Mouse (Mus musculus): ENCODE results near the gene Cct8l1. TPM values are rescaled to one million over a fixed set of nuclear protein-coding genes. Genes with fewer than 3 reads are reported as not detected.

Gene Cct8l1
- polyA plus RNA-seq, 1 experiment from 2014 or later = not detected

GRCm38 (mm10) chr5:25516301-25516895, 531 bp downstream of the Cct8l1 start:
- DNase-seq (ENCODE audit: low spot score) = no peak
- no peaks in the 10 kb centered on the region for H3K9me3 ChIP-seq
- no peak overlapping the region for H3K4me3 ChIP-seq
- H3K27me3 ChIP-seq (ENCODE audit: insufficient read depth, poor library complexity, severe bottlenecking) = no peaks in the 10 kb centered on the region
- H3K36me3 ChIP-seq = no peaks in the 10 kb centered on the region
- H3K4me1 ChIP-seq (replicated peaks) = no peaks in the 10 kb centered on the region
- whole genome bisulfite sequencing = 93% methylated on average over 11 of the region's 11 CpGs
- no peak overlapping the region for H3K27ac ChIP-seq

GRCm38 (mm10) chr5:25517550-25517949, 1.7 kb downstream of the Cct8l1 start:
- Histone ChIP-seq H3K27me3 (ENCODE audit: insufficient read depth, poor library complexity, severe bottlenecking) (no peaks in the 10 kb centered on the region), H3K27ac (no peak overlapping the region), H3K4me1 (replicated peaks) (no peaks in the 10 kb centered on the region), H3K4me3 (no peak overlapping the region), H3K9me3 (no peaks in the 10 kb centered on the region), H3K36me3 (no peaks in the 10 kb centered on the region)
- DNase-seq (ENCODE audit: low spot score) = no peak
- 86% methylated on average over 5 of the region's 5 CpGs for WGBS

GRCm38 (mm10) chr5:25519820-25520219, 4.0 kb downstream of the Cct8l1 start:
- no peak for DNase-seq (ENCODE audit: low spot score)
- Histone ChIP-seq H3K36me3 (no peaks in the 10 kb centered on the region), H3K27me3 (ENCODE audit: insufficient read depth, poor library complexity, severe bottlenecking) (no peaks in the 10 kb centered on the region), H3K4me3 (no peak overlapping the region), H3K4me1 (replicated peaks) (no peaks in the 10 kb centered on the region), H3K9me3 (no peaks in the 10 kb centered on the region), H3K27ac (no peak overlapping the region)
- 79% methylated on average over 3 of the region's 3 CpGs for WGBS

- no peak for DNase-seq (ENCODE audit: low spot score)
- Histone ChIP-seq H3K4me3 (no peak overlapping the region), H3K36me3 (no peaks in the 10 kb centered on the region), H3K4me1 (replicated peaks) (peaks cover 4% of the 10 kb centered on the region; the same call in 1 of the 2 replicates), H3K27ac (no peak overlapping the region), H3K9me3 (no peaks in the 10 kb centered on the region), H3K27me3 (ENCODE audit: insufficient read depth, poor library complexity, severe bottlenecking) (no peaks in the 10 kb centered on the region)
- WGBS = 87% methylated on average over 5 of the region's 5 CpGs
These were observed 5.6 kb downstream of the Cct8l1 start for GRCm38 (mm10) chr5:25521461-25521860.

GRCm38 (mm10) chr5:25526116-25526515, 10.2 kb downstream of the Cct8l1 start:
- DNase-seq (ENCODE audit: low spot score) = no peak
- 48% methylated on average over 5 of the region's 5 CpGs for WGBS
- Histone ChIP-seq H3K27me3 (ENCODE audit: insufficient read depth, poor library complexity, severe bottlenecking) (no peaks in the 10 kb centered on the region), H3K27ac (no peak overlapping the region), H3K36me3 (no peaks in the 10 kb centered on the region), H3K4me1 (replicated peaks) (peaks cover 26% of the 10 kb centered on the region), H3K9me3 (no peaks in the 10 kb centered on the region), H3K4me3 (no peak overlapping the region)

GRCm38 (mm10) chr5:25526926-25527325, 11.1 kb downstream of the Cct8l1 start:
- Histone ChIP-seq H3K9me3 (no peaks in the 10 kb centered on the region), H3K4me3 (no peak overlapping the region), H3K36me3 (no peaks in the 10 kb centered on the region), H3K27me3 (ENCODE audit: insufficient read depth, poor library complexity, severe bottlenecking) (no peaks in the 10 kb centered on the region), H3K27ac (no peak overlapping the region), H3K4me1 (replicated peaks) (peaks cover 26% of the 10 kb centered on the region)
- no peak for DNase-seq (ENCODE audit: low spot score)
- 46% methylated on average over 4 of the region's 4 CpGs for WGBS

- Histone ChIP-seq H3K36me3 (no peaks in the 10 kb centered on the region), H3K4me3 (no peak overlapping the region), H3K27ac (no peak overlapping the region), H3K4me1 (replicated peaks) (peaks cover 28% of the 10 kb centered on the region), H3K27me3 (ENCODE audit: insufficient read depth, poor library complexity, severe bottlenecking) (no peaks in the 10 kb centered on the region), H3K9me3 (no peaks in the 10 kb centered on the region)
- WGBS = 82% methylated on average over 1 of the region's 1 CpGs
- DNase-seq (ENCODE audit: low spot score) = no peak
These were observed 12.1 kb downstream of the Cct8l1 start for GRCm38 (mm10) chr5:25527971-25528370.

- Histone ChIP-seq H3K4me3 (peak overlapping the region; percentile 70), H3K9me3 (no peaks in the 10 kb centered on the region), H3K4me1 (replicated peaks) (peaks cover 28% of the 10 kb centered on the region), H3K27me3 (ENCODE audit: insufficient read depth, poor library complexity, severe bottlenecking) (no peaks in the 10 kb centered on the region), H3K36me3 (no peaks in the 10 kb centered on the region), H3K27ac (peak overlapping the region; percentile 95)
- DNase-seq (ENCODE audit: low spot score) = no peak
- 10% methylated on average over 22 of the region's 22 CpGs for WGBS
These were observed 13.1 kb downstream of the Cct8l1 start for GRCm38 (mm10) chr5:25528851-25529528.

GRCm38 (mm10) chr5:25529529-25530421, 13.9 kb downstream of the Cct8l1 start:
- Histone ChIP-seq H3K4me3 (peak overlapping the region; percentile 70), H3K36me3 (no peaks in the 10 kb centered on the region), H3K27me3 (ENCODE audit: insufficient read depth, poor library complexity, severe bottlenecking) (no peaks in the 10 kb centered on the region), H3K27ac (peak overlapping the region; percentile 95), H3K4me1 (replicated peaks) (peaks cover 28% of the 10 kb centered on the region), H3K9me3 (no peaks in the 10 kb centered on the region)
- WGBS = under 1% methylated on average over 87 of the region's 87 CpGs
- DNase-seq (ENCODE audit: low spot score) = peak; percentile 100

GRCm38 (mm10) chr5:25530629-25531028, 14.8 kb downstream of the Cct8l1 start:
- H3K27me3 ChIP-seq (ENCODE audit: insufficient read depth, poor library complexity, severe bottlenecking) = no peaks in the 10 kb centered on the region
- peak overlapping the region; percentile 70 for H3K4me3 ChIP-seq
- H3K27ac ChIP-seq = peak overlapping the region; percentile 95
- 42% methylated on average over 2 of the region's 2 CpGs for WGBS
- no peaks in the 10 kb centered on the region for H3K9me3 ChIP-seq
- DNase-seq (ENCODE audit: low spot score) = no peak
- H3K36me3 ChIP-seq = no peaks in the 10 kb centered on the region
- peaks cover 28% of the 10 kb centered on the region for H3K4me1 ChIP-seq (replicated peaks)

- Histone ChIP-seq H3K9me3 (no peaks in the 10 kb centered on the region), H3K4me1 (replicated peaks) (peaks cover 17% of the 10 kb centered on the region), H3K27ac (no peak overlapping the region), H3K27me3 (ENCODE audit: insufficient read depth, poor library complexity, severe bottlenecking) (no peaks in the 10 kb centered on the region), H3K36me3 (no peaks in the 10 kb centered on the region), H3K4me3 (no peak overlapping the region)
- WGBS = 56% methylated on average over 18 of the region's 18 CpGs
- no peak for DNase-seq (ENCODE audit: low spot score)
These were observed 16.6 kb downstream of the Cct8l1 start for GRCm38 (mm10) chr5:25532256-25533147.

GRCm38 (mm10) chr5:25533298-25533697, 17.4 kb downstream of the Cct8l1 start:
- no peak for DNase-seq (ENCODE audit: low spot score)
- Histone ChIP-seq H3K4me3 (no peak overlapping the region), H3K27me3 (ENCODE audit: insufficient read depth, poor library complexity, severe bottlenecking) (no peaks in the 10 kb centered on the region), H3K27ac (no peak overlapping the region), H3K9me3 (no peaks in the 10 kb centered on the region), H3K36me3 (no peaks in the 10 kb centered on the region), H3K4me1 (replicated peaks) (peaks cover 9% of the 10 kb centered on the region)
- WGBS = 81% methylated on average over 5 of the region's 5 CpGs
